Mouse (Mus musculus): Measurements from ENCODE around the gene Hist1h1b.

DNA sequence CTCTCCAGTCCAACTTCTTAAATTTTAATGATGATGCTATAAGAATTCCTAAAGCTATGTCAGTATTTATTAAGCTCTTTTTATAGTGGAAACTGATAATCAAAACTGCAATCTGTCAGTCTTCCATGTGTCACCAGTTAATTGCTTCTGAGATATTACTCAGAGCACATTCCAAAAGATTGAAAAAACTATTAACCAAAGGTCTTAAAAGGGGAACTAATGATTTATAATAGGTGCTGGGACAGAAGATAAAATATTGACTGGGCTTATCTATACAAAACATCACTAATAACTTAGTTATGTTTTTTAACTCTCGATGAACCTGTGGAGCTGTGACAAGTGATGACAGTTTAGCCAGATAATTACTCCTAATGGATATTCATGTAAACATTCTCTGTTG, 35.4 kb downstream of the Hist1h1b start:
- TF ChIP-seq CTCF (IDR thresholded peaks at IDR 0.05; ENCODE audit: borderline replicate concordance, insufficient read depth, low read depth, low read length), result no peak
- no peak for TF ChIP-seq POLR2A (IDR thresholded peaks at IDR 0.05; ENCODE audit: borderline replicate concordance, insufficient read depth, low read length)
